Mouse (Mus musculus): ENCODE measurements at regions not wholly inside any gene's neighbourhood (a gene's known extent, or its start where the extent isn't known, plus 50 kb on each side); places are given as distances from the start of the nearest gene placed in this dataset.

GRCm38 (mm10) chr15:61536332-61536716 lies 613.5 kb upstream of the A1bg start:
- Histone ChIP-seq H3K27ac (ENCODE audit: insufficient read depth, low read length) (no peak overlapping the region), H3K4me3 (ENCODE audit: insufficient read depth, low read length) (no peak overlapping the region), H3K4me1 (ENCODE audit: control insufficient read depth, insufficient read depth, low read length) (no peaks in the 10 kb centered on the region; the same call in none of the 2 replicates)
- no peak for TF ChIP-seq POLR2A (IDR thresholded peaks at IDR 0.05; ENCODE audit: extremely low read depth, insufficient read depth, low read length)
- TF ChIP-seq CTCF (IDR thresholded peaks at IDR 0.05; ENCODE audit: extremely low read depth, insufficient read depth, low read length): no peak

DNA sequence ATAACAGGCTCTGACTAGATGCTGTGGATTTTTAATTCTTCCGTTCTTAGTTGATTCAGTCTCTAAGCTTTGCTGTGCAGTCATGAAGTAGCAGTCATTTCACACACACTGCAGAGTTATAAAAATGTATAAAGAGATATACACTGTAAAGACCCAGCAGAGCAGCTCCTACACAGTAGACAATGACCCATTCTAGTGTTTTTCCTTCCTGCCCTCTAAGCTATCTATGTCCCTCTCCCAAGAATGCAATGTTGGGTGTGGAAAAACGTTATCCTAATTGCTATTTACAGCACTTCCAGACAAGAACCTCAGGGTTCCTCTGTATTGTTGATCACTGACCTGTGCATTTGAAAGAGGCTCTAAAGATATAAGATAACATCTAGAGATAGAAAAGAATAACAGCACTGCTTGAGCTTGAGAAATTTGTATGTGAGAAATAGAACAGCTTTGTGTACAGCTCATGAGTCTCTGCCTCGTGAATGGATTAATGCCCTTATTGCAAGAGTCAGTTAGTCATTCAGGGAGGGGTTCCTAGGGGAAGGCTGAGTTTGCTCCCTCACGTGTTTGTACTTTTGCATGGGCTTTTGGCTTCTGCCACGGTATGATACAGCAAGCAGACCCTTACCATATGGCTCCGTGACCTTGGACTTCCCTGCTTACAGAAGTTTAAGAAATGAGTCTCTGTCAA lies 613.0 kb upstream of the A1bg start:
- no peak for TF ChIP-seq CTCF (IDR thresholded peaks at IDR 0.05; ENCODE audit: extremely low read depth, insufficient read depth, low read length)
- TF ChIP-seq POLR2A (IDR thresholded peaks at IDR 0.05; ENCODE audit: extremely low read depth, insufficient read depth, low read length): no peak
- Histone ChIP-seq H3K4me3 (ENCODE audit: insufficient read depth, low read length) (no peak overlapping the region), H3K4me1 (ENCODE audit: control insufficient read depth, insufficient read depth, low read length) (no peaks in the 10 kb centered on the region; the same call in none of the 2 replicates)

DNA sequence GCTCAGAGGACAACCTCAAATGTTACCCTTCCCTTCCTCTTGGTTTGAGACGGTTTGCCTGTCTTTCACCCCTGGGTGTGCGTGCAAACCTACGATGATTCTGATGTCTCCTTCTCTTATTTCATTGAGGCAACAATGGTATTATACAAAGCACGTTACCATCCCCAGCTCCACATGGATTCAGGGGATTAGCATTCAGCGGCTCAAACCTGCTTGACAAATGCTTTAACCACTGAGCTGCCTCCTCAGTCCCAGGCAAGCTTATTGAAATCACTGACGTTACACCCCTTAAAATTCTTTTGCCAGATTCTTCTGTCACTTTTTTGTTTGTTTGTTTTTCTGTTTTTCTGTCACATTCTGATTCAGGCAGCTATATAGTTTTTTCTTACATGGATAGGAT lies 612.4 kb upstream of the A1bg start:
- no peaks in the 10 kb centered on the region; the same call in none of the 2 replicates for H3K4me1 ChIP-seq (ENCODE audit: control insufficient read depth, insufficient read depth, low read length)
- TF ChIP-seq CTCF (IDR thresholded peaks at IDR 0.05; ENCODE audit: extremely low read depth, insufficient read depth, low read length): no peak
- TF ChIP-seq POLR2A (IDR thresholded peaks at IDR 0.05; ENCODE audit: extremely low read depth, insufficient read depth, low read length): no peak
- H3K4me3 ChIP-seq (ENCODE audit: insufficient read depth, low read length): no peak overlapping the region
- H3K27ac ChIP-seq (ENCODE audit: insufficient read depth, low read length): no peak overlapping the region

More for the DNA sequence above, 613.0 kb upstream of the A1bg start:
- H3K27ac ChIP-seq (ENCODE audit: insufficient read depth, low read length): no peak overlapping the region

DNA sequence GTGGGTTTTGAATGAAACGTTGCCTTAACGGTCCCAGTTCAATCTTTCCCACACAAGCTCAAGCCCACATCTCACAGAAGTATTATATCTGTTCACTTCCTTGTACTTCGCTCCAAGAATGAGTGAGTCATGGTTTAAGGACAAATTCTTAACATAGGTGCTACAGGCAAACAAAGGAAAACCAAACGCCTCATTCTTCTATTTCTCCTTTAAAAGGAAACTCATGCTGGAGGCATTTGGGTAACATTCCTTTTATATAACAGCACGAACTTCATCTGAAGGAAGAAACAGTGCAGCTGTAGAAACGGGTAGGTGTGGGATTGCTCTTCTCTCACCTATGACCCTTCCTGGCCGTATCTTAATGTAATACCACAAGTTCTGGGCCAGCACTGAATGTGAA lies 610.0 kb upstream of the A1bg start:
- H3K4me3 ChIP-seq (ENCODE audit: insufficient read depth, low read length): no peak overlapping the region
- H3K27ac ChIP-seq (ENCODE audit: insufficient read depth, low read length): no peak overlapping the region

DNA sequence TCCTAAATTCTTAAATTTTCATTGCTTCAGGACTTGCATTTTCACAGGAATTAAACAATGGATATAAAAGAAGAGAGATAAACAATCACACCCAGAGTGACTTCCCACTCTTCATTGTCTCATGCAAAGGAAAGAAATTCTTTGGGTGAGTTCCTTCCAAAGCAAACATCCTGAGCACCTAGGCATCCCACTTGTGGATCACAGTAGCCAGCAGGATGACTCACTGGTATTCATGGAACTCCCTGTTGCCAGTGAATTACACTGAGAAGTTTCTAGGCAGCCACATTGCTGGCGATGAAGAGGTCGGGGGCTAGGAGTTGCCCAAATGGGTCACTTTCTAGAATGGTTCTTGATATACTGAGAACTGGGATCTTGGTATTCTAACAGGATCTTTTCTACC lies 609.2 kb upstream of the A1bg start:
- TF ChIP-seq POLR2A (IDR thresholded peaks at IDR 0.05; ENCODE audit: extremely low read depth, insufficient read depth, low read length) (no peak), CTCF (IDR thresholded peaks at IDR 0.05; ENCODE audit: extremely low read depth, insufficient read depth, low read length) (no peak)
- H3K4me3 ChIP-seq (ENCODE audit: insufficient read depth, low read length): no peak overlapping the region
- H3K27ac ChIP-seq (ENCODE audit: insufficient read depth, low read length): no peak overlapping the region
- no peaks in the 10 kb centered on the region; the same call in none of the 2 replicates for H3K4me1 ChIP-seq (ENCODE audit: control insufficient read depth, insufficient read depth, low read length)

More for the DNA sequence above, 610.0 kb upstream of the A1bg start:
- no peaks in the 10 kb centered on the region; the same call in none of the 2 replicates for H3K4me1 ChIP-seq (ENCODE audit: control insufficient read depth, insufficient read depth, low read length)
- TF ChIP-seq POLR2A (IDR thresholded peaks at IDR 0.05; ENCODE audit: extremely low read depth, insufficient read depth, low read length) (no peak), CTCF (IDR thresholded peaks at IDR 0.05; ENCODE audit: extremely low read depth, insufficient read depth, low read length) (no peak)

GRCm38 (mm10) chr15:61523036-61523435 lies 600.2 kb upstream of the A1bg start:
- H3K4me1 ChIP-seq (ENCODE audit: control insufficient read depth, insufficient read depth, low read length): no peaks in the 10 kb centered on the region
- no peak overlapping the region for H3K27ac ChIP-seq (ENCODE audit: insufficient read depth, low read length)
- H3K4me3 ChIP-seq (ENCODE audit: insufficient read depth, low read length): no peak overlapping the region
- TF ChIP-seq CTCF (IDR thresholded peaks at IDR 0.05; ENCODE audit: extremely low read depth, insufficient read depth, low read length) (no peak), POLR2A (IDR thresholded peaks at IDR 0.05; ENCODE audit: extremely low read depth, insufficient read depth, low read length) (no peak)

GRCm38 (mm10) chr15:61517265-61517664 lies 594.5 kb upstream of the A1bg start:
- TF ChIP-seq POLR2A (IDR thresholded peaks at IDR 0.05; ENCODE audit: extremely low read depth, insufficient read depth, low read length): no peak
- no peak for TF ChIP-seq CTCF (IDR thresholded peaks at IDR 0.05; ENCODE audit: extremely low read depth, insufficient read depth, low read length)
- Histone ChIP-seq H3K27ac (ENCODE audit: insufficient read depth, low read length) (no peak overlapping the region), H3K4me3 (ENCODE audit: insufficient read depth, low read length) (no peak overlapping the region), H3K4me1 (ENCODE audit: control insufficient read depth, insufficient read depth, low read length) (no peaks in the 10 kb centered on the region)

DNA sequence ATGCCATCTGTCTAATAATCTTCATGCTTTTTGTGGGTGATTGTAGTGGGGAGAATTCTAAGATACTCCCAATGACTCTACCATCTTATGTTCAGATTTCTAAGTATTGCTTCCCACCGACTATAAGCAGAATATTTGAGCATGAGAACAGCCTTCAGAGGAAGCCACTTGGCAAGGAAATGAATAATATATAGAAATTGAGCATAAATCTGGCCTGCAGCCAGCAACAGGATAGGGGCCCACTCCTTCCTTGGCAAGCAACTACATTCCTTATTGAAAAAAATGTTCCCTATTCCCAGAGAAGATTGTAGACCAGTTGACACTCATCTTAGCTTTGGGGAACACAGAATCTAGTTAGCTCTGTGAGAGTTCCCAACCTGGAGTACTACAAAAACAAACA lies 591.5 kb upstream of the A1bg start:
- Histone ChIP-seq H3K27ac (ENCODE audit: insufficient read depth, low read length) (no peak overlapping the region), H3K4me3 (ENCODE audit: insufficient read depth, low read length) (no peak overlapping the region), H3K4me1 (ENCODE audit: control insufficient read depth, insufficient read depth, low read length) (no peaks in the 10 kb centered on the region; the same call in 1 of the 2 replicates)
- no peak for TF ChIP-seq POLR2A (IDR thresholded peaks at IDR 0.05; ENCODE audit: extremely low read depth, insufficient read depth, low read length)
- no peak for TF ChIP-seq CTCF (IDR thresholded peaks at IDR 0.05; ENCODE audit: extremely low read depth, insufficient read depth, low read length)

DNA sequence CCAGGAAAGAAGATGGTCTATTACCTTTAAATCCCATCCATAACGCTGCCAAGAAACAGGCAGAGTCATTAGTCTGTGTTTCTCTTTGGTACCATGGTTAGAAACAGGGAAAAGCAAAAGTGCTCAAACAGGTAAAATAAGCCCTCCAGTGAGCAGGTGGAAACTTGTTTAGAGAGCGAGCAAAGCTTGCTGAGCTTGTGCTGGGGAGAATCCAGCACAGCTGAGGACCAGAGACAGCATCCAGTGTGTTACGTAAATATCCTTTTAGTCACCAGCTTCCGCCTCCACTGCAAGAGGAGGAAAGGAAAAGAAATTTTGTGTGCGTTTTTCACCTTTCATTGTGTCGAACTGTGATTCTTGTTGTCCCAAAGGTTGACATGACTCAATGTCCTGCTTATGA lies 586.0 kb upstream of the A1bg start:
- Histone ChIP-seq H3K27ac (ENCODE audit: insufficient read depth, low read length) (no peak overlapping the region), H3K4me3 (ENCODE audit: insufficient read depth, low read length) (no peak overlapping the region), H3K4me1 (ENCODE audit: control insufficient read depth, insufficient read depth, low read length) (no peaks in the 10 kb centered on the region; the same call in 1 of the 2 replicates)
- TF ChIP-seq POLR2A (IDR thresholded peaks at IDR 0.05; ENCODE audit: extremely low read depth, insufficient read depth, low read length): no peak
- no peak for TF ChIP-seq CTCF (IDR thresholded peaks at IDR 0.05; ENCODE audit: extremely low read depth, insufficient read depth, low read length)

DNA sequence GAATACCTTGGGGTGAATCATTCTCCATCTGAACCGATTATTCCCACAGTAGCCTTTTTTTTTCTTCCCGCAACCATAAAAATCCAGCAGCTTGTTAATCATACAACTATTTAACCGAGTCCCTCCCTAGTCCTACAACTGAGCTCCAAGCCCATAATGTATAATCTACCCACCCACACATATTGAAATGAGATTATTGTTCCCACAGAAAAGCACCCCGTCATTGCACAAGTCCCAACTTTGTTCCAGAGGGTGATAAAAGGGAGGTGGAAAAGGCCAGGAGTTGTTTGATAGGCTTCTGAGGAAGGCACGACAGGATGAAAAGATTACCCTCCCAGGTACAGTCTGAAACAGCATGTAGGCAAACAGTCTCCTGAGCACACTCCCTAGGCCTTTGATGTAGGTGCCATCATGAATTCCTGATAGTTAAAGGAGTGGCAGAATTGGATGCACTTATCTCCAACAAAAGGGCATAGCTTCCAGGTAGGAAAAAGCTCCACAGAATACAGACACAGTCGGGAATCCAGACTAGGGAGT lies 583.6 kb upstream of the A1bg start:
- Histone ChIP-seq H3K27ac (ENCODE audit: insufficient read depth, low read length) (no peak overlapping the region), H3K4me1 (ENCODE audit: control insufficient read depth, insufficient read depth, low read length) (no peaks in the 10 kb centered on the region; the same call in 1 of the 2 replicates), H3K4me3 (ENCODE audit: insufficient read depth, low read length) (no peak overlapping the region)
- TF ChIP-seq POLR2A (IDR thresholded peaks at IDR 0.05; ENCODE audit: extremely low read depth, insufficient read depth, low read length): no peak
- TF ChIP-seq CTCF (IDR thresholded peaks at IDR 0.05; ENCODE audit: extremely low read depth, insufficient read depth, low read length): no peak
